Mouse (Mus musculus) heart, adult 9 months (tissue): Measurements from ENCODE around the gene Gm20532.

ENCODE experiments used
- DNase-seq, 2 experiments: peaks; one replicate each; pipeline ENCODE4 v3.0.0; 2022; ENCODE audit warnings: low spot score in 2 of 2

Gm20532 gene

GRCm38 (mm10) chr2:26621246-26621645 lies 34.8 kb downstream of the Gm20532 start:
- DNase-seq: no peak

- no peak for DNase-seq
These were observed 36.5 kb downstream of the Gm20532 start for GRCm38 (mm10) chr2:26622984-26623383.

DNA sequence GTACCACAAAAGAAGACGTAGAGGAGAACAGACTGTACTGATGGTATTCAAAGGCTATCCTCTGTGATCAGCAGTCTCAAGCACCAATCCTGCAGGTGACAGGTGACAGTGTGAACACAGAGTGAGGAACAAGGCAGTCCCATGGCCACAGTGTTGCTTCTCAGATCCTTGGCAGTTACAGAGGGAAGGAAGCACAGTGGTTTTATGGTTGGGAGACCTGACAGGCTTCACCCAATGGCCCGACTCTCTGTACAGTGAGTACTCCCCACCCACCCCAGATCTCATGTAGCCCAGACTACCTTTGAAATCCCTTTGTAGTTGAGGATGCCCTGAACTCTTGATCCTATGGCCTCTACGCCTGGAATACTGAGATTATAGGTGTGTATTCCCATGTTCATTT lies 39.0 kb downstream of the Gm20532 start:
- no peak for DNase-seq

DNA sequence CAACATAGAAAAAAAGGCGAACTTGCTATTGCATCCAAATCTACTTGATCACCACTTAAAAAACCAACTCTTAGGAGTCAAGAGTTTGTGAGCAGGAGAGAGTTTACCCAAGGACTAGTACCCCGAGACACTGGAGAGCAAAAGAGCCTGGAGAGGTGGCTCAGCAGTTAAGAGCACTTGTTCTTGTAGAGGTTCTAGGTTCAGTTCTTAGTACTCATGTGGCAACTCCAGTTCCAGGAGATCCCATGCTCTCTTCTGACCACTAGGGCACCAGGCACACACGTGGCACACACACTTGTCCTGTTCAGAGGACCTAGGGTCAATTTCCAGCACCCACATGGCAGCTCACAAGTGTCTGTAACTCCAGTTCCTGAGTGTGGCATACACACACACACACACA lies 39.6 kb downstream of the Gm20532 start:
- no peak for DNase-seq

GRCm38 (mm10) chr2:26627921-26628739 lies 41.7 kb downstream of the Gm20532 start, which contains the start of gene Fam69b:
TSS of gene Fam69b (plus strand) at chr2:26628457.
- DNase-seq: peak; percentile 67 to 75

GRCm38 (mm10) chr2:26628792-26629437 lies 42.5 kb downstream of the Gm20532 start:
- no peak for DNase-seq

- DNase-seq: no peak
These were observed 46.3 kb downstream of the Gm20532 start for GRCm38 (mm10) chr2:26632541-26633395.

DNA sequence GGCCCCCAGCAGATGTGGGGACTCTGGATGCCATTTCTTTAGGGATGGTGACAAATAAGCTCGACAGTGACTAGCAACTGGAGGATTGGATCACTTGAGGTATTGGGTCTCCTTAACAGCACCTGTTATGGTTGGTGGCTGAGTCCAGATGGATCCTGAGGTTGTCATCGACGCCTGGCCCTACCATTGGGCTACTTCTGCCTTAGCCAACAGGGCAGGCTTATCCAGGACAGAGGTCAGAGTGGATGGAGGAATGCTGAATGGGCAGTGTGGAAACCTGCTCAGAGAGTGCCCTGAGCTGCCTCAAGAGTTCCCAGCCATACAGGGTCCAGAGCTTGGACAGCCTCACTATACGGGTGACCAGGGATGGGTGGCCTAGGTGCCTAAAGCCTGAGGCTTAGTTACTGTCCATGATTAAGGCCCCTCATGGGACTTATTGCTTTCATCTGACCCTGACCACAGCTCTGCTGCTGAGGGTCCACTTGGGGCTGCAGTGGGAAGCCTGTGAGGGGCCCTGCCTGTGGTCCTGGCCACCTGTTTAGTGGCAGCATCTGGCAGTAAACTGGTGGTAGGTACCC lies 47.6 kb downstream of the Gm20532 start:
- no peak for DNase-seq

- DNase-seq: no peak
These were observed 48.4 kb downstream of the Gm20532 start for GRCm38 (mm10) chr2:26634629-26635488.

DNA sequence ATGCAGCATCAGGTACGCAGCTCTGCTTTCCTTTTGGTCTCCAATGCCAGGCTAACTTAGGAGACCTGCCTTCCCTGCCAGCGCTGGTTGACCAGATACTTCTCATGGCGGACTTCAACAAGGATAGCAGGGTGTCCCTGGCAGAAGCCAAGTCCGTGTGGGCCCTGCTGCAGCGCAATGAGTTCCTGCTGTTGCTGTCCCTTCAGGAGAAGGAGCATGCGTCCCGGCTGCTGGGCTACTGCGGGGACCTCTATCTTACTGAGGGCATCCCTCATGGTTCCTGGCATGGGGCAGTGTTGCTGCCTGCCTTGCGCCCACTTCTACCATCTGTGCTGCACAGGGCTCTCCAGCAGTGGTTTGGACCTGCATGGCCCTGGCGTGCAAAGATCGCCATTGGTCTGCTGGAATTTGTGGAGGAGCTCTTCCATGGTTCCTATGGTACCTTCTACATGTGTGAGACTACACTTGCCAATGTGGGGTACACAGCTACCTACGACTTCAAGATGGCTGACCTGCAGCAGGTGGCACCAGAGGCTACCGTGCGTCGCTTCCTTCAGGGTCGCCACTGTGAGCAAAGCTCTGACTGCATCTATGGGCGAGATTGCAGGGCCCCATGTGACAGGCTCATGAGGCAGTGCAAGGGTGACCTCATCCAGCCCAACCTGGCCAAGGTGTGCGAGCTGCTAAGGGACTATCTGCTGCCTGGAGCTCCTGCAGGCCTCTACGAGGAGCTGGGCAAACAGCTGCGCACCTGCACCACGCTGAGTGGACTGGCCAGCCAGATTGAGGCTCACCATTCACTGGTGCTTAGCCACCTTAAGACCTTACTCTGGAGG lies 49.3 kb downstream of the Gm20532 start:
- no peak for DNase-seq

DNA sequence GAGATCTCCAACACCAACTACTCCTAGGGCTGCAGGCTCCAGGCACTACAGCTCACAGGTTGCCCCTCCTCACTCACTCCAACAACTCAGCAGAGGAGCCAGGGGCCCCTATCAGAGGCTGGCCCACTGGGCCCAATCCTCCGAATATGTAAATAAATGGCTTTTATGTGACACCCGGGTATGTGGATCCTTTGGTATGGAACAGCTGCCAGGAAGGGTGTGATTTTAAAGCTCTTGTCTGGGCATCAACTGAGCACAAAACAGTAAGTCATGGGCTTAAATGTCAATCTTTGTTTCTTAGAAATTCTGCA lies 49.8 kb downstream of the Gm20532 start:
- DNase-seq: no peak

- no peak for DNase-seq
These were observed 51.0 kb downstream of the Gm20532 start for GRCm38 (mm10) chr2:26637316-26637932.

GRCm38 (mm10) chr2:26638039-26638438 lies 51.6 kb downstream of the Gm20532 start:
- no peak for DNase-seq

DNA sequence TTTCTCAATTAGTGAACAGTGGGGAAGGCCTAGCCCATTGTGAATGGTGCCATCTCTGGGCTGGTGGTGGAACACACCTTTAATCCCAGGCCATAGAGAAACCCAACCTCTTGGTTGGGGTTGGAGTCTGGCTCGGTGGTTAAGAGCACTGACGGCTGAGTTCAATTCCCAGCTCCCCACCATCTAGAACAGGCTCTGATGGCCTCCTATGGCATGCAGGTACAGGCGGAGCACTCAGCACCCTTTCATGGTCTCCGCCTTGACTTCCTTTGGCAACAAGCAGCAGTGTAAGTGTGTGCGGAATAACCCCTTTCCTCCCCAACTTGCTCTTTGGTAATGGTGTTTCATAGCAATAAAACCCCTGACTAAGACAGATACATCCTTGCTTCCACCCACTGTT lies 52.1 kb downstream of the Gm20532 start:
- DNase-seq: no peak

DNA sequence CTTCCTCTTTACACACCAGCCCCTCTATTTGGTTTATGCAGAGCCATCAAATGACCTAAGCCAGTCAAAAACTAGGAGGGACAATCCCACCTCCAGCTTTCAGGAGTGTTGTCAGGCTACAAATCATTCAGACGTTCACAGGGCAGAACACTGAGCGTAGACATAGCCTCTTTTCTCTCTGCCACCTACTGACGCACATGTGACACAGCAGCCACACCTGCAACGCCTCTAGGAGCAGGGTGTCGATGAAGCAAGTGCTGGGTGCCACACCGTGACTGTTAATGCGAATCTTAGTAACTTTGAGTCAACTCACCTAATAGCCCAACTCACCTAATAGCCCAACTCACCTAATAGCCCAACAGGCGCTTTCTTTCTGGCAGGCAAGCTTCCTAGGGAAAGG lies 52.6 kb downstream of the Gm20532 start:
- peak in 1 of 2 experiments; percentile 40 for DNase-seq

DNA sequence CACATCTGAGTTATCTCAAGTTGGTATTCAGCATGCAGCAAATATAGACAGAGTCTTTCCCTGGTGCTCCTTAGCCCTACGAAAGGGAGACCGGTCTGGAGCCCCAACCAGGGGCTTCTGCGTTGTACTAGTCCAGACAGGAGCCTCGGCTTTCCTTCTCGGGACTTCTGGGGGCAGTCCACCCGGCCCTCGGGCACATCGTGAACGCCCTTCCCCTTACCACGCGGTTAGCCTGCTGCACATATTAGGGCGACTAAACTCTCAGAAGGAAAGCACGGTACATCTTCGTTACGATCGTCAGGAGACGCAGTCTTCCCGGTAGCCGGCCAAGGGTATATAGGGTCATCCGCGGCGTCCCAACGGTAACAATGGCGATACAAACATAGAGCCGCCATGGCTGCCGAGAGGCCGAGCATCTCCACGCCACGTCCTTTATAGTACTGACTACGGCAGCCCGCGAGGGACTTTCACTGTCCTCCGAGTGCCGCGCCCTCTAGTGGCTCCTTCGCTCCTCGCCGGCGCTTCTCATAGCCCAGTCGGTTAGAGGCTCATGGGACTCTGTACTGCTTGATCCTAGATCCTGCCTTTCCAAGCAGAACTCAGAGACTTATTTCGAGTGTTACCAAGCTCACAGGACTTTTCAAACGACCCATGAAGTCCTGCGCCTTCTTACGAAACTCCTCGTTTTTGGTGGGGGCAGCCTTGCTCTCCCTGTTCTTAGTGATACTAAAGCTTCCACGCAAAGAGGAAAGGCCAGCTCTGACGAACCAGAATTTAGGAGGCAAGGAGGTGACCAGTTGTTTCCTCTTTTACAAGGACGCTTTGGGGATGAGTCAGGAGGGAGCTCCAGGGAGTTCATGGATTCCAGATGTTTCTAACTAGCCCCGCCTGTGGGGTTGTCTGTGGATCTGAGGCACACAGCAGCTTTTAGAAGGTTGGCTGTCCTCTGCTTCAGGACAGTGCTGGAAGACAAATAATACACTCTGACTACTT lies 53.7 kb downstream of the Gm20532 start:
- DNase-seq: peak; percentile 92 to 96

GRCm38 (mm10) chr2:26641006-26641647 lies 54.7 kb downstream of the Gm20532 start:
- no peak for DNase-seq

GRCm38 (mm10) chr2:26643942-26644341 lies 57.5 kb downstream of the Gm20532 start:
- no peak for DNase-seq
